Mouse (Mus musculus) kidney, postnatal 0 days (tissue): ENCODE measurements at regions not wholly inside any gene's neighbourhood (a gene's known extent, or its start where the extent isn't known, plus 50 kb on each side); places are given as distances from the start of the nearest gene placed in this dataset. TPM values are rescaled to one million over a fixed set of nuclear protein-coding genes. Genes with fewer than 3 reads are reported as not detected.

ENCODE experiments used
- ATAC-seq: fragments of 200-750 bp; cut with Nextera tagmentation; replicated peaks from 2 replicates; pipeline ENCODE4 v1.8.0; 2017; ENCODE audit warnings: low read depth, moderate number of reproducible peaks, moderate TSS enrichment, moderate library complexity; ENCODE audit not compliant: low FRiP score
- DNase-seq: peaks from one replicate; pipeline ENCODE4 v3.0.0-alpha.2; 2016; ENCODE audit warnings: low spot score
- H3K27ac ChIP-seq: fragments of 300-500 bp; sonication (generic); 2 replicates; pipeline ENCODE4 v1.5.1; 2014; ENCODE audit warnings: mild to moderate bottlenecking
- H3K27me3 ChIP-seq: fragments of 300-500 bp; sonication (generic); 2 replicates; pipeline ENCODE4 v1.6.1; 2014; ENCODE audit warnings: low read length, mixed read lengths; ENCODE audit not compliant: insufficient read depth
- H3K36me3 ChIP-seq: fragments of 300-500 bp; sonication (generic); 2 replicates; pipeline ENCODE4 v1.6.1; 2014; ENCODE audit warnings: low read length, mixed read lengths; ENCODE audit not compliant: insufficient read depth
- H3K4me1 ChIP-seq: fragments of 300-500 bp; sonication (generic); replicated peaks from 2 replicates; pipeline ENCODE4 v1.6.1; 2014; ENCODE audit warnings: antibody characterized with exemption, low read length, mixed read lengths; ENCODE audit not compliant: insufficient read depth
- H3K4me2 ChIP-seq: fragments of 300-500 bp; sonication (generic); 2 replicates; pipeline ENCODE4 v1.6.1; 2014; ENCODE audit warnings: mild to moderate bottlenecking, low read length, moderate library complexity, mixed read lengths
- H3K4me3 ChIP-seq: fragments of 300-500 bp; sonication (generic); replicated peaks from 2 replicates; pipeline ENCODE4 v1.5.1; 2014; ENCODE audit warnings: low read depth, low read length
- H3K9ac ChIP-seq: fragments of 300-500 bp; sonication (generic); 2 replicates; pipeline ENCODE4 v1.6.1; 2014; ENCODE audit warnings: low read depth, low read length
- H3K9me3 ChIP-seq: fragments of 300-500 bp; sonication (generic); replicated peaks from 2 replicates; pipeline ENCODE4 v1.6.1; 2016; ENCODE audit warnings: low read length, inconsistent platforms, mixed read lengths
- CTCF ChIP-seq: IDR thresholded peaks from 2 replicates; pipeline ENCODE4 v1.5.1; 2016; ENCODE audit warnings: antibody characterized with exemption, low read depth, mild to moderate bottlenecking, moderate library complexity
- WGBS: fragments of 180-500 bp; shearing (Covaris S2); extraction: QIAGEN DNeasy Blood & Tissue Kit; methylation state at CpG from one replicate; pipeline ENCODE4 v1.1.7; 2014; 5-methylcytosine and 5-hydroxymethylcytosine counted together
- microRNA-seq: library from miRNA; unstranded; fragments of <30 nt; microRNA quantifications from one replicate; pipeline ENCODE4, GENCODE M21; 2016

DNA sequence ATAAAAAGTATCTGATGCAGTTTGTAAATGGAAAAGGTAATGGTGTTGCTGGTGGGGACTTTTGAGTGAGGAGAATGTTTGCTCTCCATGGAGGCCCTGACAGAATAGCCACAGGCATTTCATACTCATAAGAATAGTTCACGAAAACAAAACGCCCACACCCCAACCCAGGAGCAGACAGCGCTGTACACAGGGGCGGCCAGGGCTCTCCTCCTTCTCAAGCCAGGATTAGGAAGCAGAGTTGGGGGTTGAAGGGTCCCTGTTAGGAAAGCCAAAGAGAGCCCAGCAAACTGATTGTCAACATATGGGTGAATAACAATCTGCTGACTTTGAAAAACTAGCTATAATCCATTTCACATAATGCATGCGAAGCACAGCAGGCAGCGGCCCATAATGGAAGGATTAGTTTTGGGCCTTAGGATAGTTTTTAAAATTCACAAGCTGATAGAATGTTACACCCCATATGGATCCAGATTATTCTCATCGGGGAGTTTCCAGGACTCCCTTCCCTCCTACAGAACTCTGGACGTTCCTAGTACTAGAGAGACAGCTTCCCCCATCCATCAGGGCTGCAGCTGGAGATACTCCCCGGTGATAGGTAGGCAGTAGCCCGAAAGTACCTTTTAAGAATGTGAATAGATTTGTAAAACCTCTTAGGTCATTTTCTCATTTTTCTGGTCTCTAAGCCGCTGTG lies 50.6 kb upstream of the Kif2a start:
- WGBS, result 38% methylated on average over 11 of the region's 11 CpGs
- 0 out of 2 replicates have a peak overlapping the region, but pooled peaks have one; percentile 31 for H3K9ac ChIP-seq

More for the DNA sequence above, 50.6 kb upstream of the Kif2a start:
- Histone ChIP-seq H3K36me3 (no peaks in the 10 kb centered on the region), H3K9me3 (no peaks in the 10 kb centered on the region), H3K27ac (no peak overlapping the region), H3K4me1 (no peaks in the 10 kb centered on the region), H3K27me3 (no peaks in the 10 kb centered on the region), H3K4me3 (peak overlapping the region; percentile 25; the same call in 1 of the 2 replicates), H3K4me2 (peak overlapping the region; percentile 53)
- no peak for ATAC-seq
- no peak for TF ChIP-seq CTCF
- no peak for DNase-seq

Small RNA genes lying in the stretch of these regions (microRNA-seq; reads per million reads assigned to microRNA genes)
- gene Gm22118, result not detected
